Mouse (Mus musculus) ES-E14 (cell line): Measurements from ENCODE around the gene Nrl. TPM values are rescaled to one million over a fixed set of nuclear protein-coding genes. Genes with fewer than 3 reads are reported as not detected.

ENCODE experiments used
- DNase-seq: peaks from one replicate; pipeline ENCODE4 v3.0.0-alpha.2; 2013; ENCODE audit warnings: low read depth, low spot score
- H3K27ac ChIP-seq: 2 replicates; pipeline ENCODE4 v1.5.1; 2012; ENCODE audit warnings: low read depth, mild to moderate bottlenecking, low read length, moderate library complexity, mixed read lengths; ENCODE audit not compliant: poor library complexity, insufficient read depth, severe bottlenecking
- H3K36me3 ChIP-seq: 2 replicates; pipeline ENCODE4 v1.6.1; 2012; ENCODE audit warnings: mild to moderate bottlenecking, low read length, moderate library complexity, mixed read lengths; ENCODE audit not compliant: control insufficient read depth, poor library complexity, insufficient read depth, severe bottlenecking
- H3K4me1 ChIP-seq, 2 experiments: fragments of 150-350 bp in 1 of 2; sonication (generic) in 1 of 2; 2 replicates each; pipeline ENCODE4 v1.6.1; 2012; ENCODE audit warnings: low read length in 2 of 2, mild to moderate bottlenecking in 1 of 2, mixed read lengths in 1 of 2; ENCODE audit not compliant: control insufficient read depth in 2 of 2, insufficient read depth in 2 of 2, poor library complexity in 1 of 2
- H3K4me3 ChIP-seq, 2 experiments: fragments of 150-350 bp in 1 of 2; sonication (generic) in 1 of 2; 2 replicates each; pipeline ENCODE4 v1.5.1; 2012; ENCODE audit warnings: low read length in 2 of 2, low read depth in 1 of 2, mild to moderate bottlenecking in 1 of 2, mixed read lengths in 1 of 2; ENCODE audit not compliant: insufficient read depth in 1 of 2, poor library complexity in 1 of 2, severe bottlenecking in 1 of 2
- H3K9ac ChIP-seq: 2 replicates; pipeline ENCODE4 v1.6.1; 2012; ENCODE audit warnings: low read depth, mild to moderate bottlenecking, low read length, mixed read lengths; ENCODE audit not compliant: poor library complexity, insufficient read depth, severe bottlenecking
- H3K9me3 ChIP-seq: fragments of 150-350 bp; sonication (generic); 2 replicates; pipeline ENCODE4 v1.6.1; 2012; ENCODE audit warnings: low read depth, mild to moderate bottlenecking, low read length; ENCODE audit not compliant: control insufficient read depth, insufficient read depth
- CHD2 ChIP-seq: IDR thresholded peaks from 2 replicates; pipeline ENCODE4 v1.6.1; 2014; ENCODE audit warnings: mild to moderate bottlenecking, low read depth, low read length, inconsistent platforms
- HCFC1 ChIP-seq: IDR thresholded peaks from 2 replicates; pipeline ENCODE4 v1.6.1; 2012; ENCODE audit warnings: low read length, inconsistent platforms, borderline replicate concordance; ENCODE audit not compliant: insufficient read depth
- MAFK ChIP-seq: IDR thresholded peaks from 2 replicates; pipeline ENCODE4 v1.6.1; 2014; ENCODE audit warnings: mild to moderate bottlenecking, low read depth, low read length, inconsistent platforms; ENCODE audit not compliant: insufficient read depth
- ZC3H11A ChIP-seq: IDR thresholded peaks from 2 replicates; pipeline ENCODE4 v1.6.1; 2012; ENCODE audit warnings: low read depth, mild to moderate bottlenecking, inconsistent platforms, low read length, borderline replicate concordance
- ZNF384 ChIP-seq: IDR thresholded peaks from 2 replicates; pipeline ENCODE4 v1.6.1; 2012; ENCODE audit warnings: low read depth, low read length, inconsistent platforms
- in situ Hi-C, 2 experiments: fragments of 600-800 bp; cut with MboI; formaldehyde crosslinking; loops; one replicate each; pipeline ENCODE4 v1.15.1; 2025; ENCODE audit warnings: low sequenced_read_pairs in 2 of 2, inconsistent platforms in 1 of 2; ENCODE audit not compliant: unreplicated experiment in 2 of 2
- total RNA-seq: library from RNA; depleted of rRNA; stranded (reverse); fragments of 300-350 nt; gene quantifications from 2 replicates; pipeline ENCODE4 v1.2.3, GENCODE M21; 2012

The Nrl gene
- total RNA-seq, 1 experiment, result not detected

- Histone ChIP-seq H3K36me3 (peaks cover 16% of the 10 kb centered on the region; the same call in 1 of the 2 replicates), H3K9ac (peak overlapping the region; percentile 30; the same call in 1 of the 2 replicates), H3K4me1 (peaks cover 8 to 18% of the 10 kb centered on the region in 2 experiments), H3K27ac (peak overlapping the region; percentile 71; the same call in 1 of the 2 replicates), H3K9me3 (no peaks in the 10 kb centered on the region), H3K4me3 (no peak overlapping the region)
- in situ Hi-C loops, result no loop called here
- no peak for TF ChIP-seq CHD2
- no peak for TF ChIP-seq HCFC1
- no peak for TF ChIP-seq MAFK
- no peak for TF ChIP-seq ZC3H11A
- no peak for TF ChIP-seq ZNF384
- DNase-seq, result no peak
These were observed 27.0 kb upstream of the Nrl start for GRCm38 (mm10) chr14:55551794-55552193.

GRCm38 (mm10) chr14:55551347-55551746 lies 26.6 kb upstream of the Nrl start:
- DNase-seq, result no peak
- peaks cover 19% of the 10 kb centered on the region; the same call in 1 of the 2 replicates for H3K36me3 ChIP-seq
- peaks cover 8 to 18% of the 10 kb centered on the region in 2 experiments for H3K4me1 ChIP-seq
- TF ChIP-seq HCFC1 (no peak), MAFK (no peak), CHD2 (no peak), ZNF384 (no peak), ZC3H11A (no peak)
- peak overlapping the region; percentile 71; the same call in 1 of the 2 replicates for H3K27ac ChIP-seq
- no peaks in the 10 kb centered on the region for H3K9me3 ChIP-seq
- H3K9ac ChIP-seq, result no peak overlapping the region
- no peak overlapping the region for H3K4me3 ChIP-seq
- in situ Hi-C loops, result no loop called here

DNA sequence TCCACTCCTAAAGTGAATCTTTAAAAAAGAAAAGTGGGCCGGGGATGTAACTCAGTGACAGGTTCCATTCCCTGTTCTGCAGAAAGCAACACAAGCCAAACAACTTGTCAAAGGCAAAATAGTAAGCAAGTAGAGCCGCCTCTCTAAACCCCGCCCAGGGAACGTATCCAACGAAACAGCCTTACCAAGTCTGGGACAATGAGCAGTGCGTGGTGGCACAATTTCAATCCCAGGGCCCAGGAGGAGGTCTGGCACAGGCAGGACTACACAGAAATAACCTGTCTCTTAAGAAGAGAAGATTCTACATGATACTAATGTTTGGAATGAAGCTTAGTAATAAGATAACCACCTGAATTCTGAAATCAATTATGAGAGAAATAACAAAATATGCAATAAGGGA lies 25.4 kb upstream of the Nrl start:
- TF ChIP-seq ZC3H11A, result no peak
- DNase-seq, result no peak
- H3K4me3 ChIP-seq, result no peak overlapping the region
- no peaks in the 10 kb centered on the region for H3K9me3 ChIP-seq
- H3K27ac ChIP-seq, result no peak overlapping the region; the same call in 1 of the 2 replicates
- no peak overlapping the region for H3K9ac ChIP-seq
- peaks cover 25% of the 10 kb centered on the region; the same call in 1 of the 2 replicates for H3K36me3 ChIP-seq
- peaks cover 8 to 18% of the 10 kb centered on the region in 2 experiments for H3K4me1 ChIP-seq
- in situ Hi-C loops, result no loop called here

- Histone ChIP-seq H3K9me3 (no peaks in the 10 kb centered on the region), H3K4me3 (no peak overlapping the region), H3K27ac (no peak overlapping the region), H3K36me3 (peaks cover 49% of the 10 kb centered on the region), H3K4me1 (peaks cover 5 to 20% of the 10 kb centered on the region in 2 experiments; a peak in 3 of 4 replicates), H3K9ac (no peak overlapping the region)
- DNase-seq, result no peak
- TF ChIP-seq HCFC1 (no peak), CHD2 (no peak), ZNF384 (no peak), MAFK (no peak), ZC3H11A (no peak)
- in situ Hi-C loops, result loop anchor here in 1 of 2 experiments (5.0 kb wide), 1 partner anchor 48 kb away; the partner anchor contains the start of genes Psme2 and Rnf31
These were observed 19.6 kb upstream of the Nrl start for GRCm38 (mm10) chr14:55544334-55544733.
